Mouse (Mus musculus): ENCODE data around the gene Mrpl38.

- TF ChIP-seq POLR2A (IDR thresholded peaks at IDR 0.05; ENCODE audit: borderline replicate concordance, control insufficient read depth, low read depth, low read length), result no peak
- no peak for TF ChIP-seq CTCF (IDR thresholded peaks at IDR 0.05; ENCODE audit: control insufficient read depth, insufficient read depth, low read length)
These were observed 37.3 kb upstream of the Mrpl38 start for GRCm38 (mm10) chr11:116176010-116176409.
